Mouse (Mus musculus): ENCODE data around the gene Usp44.

- no peak for TF ChIP-seq CTCF (conservative IDR thresholded peaks at IDR 0.05; ENCODE audit: insufficient read depth, insufficient read length, low read depth, low read length)
- no peak for TF ChIP-seq POLR2A (IDR thresholded peaks at IDR 0.05; ENCODE audit: low read depth, low read length)
Measured at GRCm38 (mm10) chr10:93833699-93834393, 2.5 kb downstream of the Usp44 start.
